10 mouse cellular contexts compared by ENCODE assay signal in the genomic region with DNA sequence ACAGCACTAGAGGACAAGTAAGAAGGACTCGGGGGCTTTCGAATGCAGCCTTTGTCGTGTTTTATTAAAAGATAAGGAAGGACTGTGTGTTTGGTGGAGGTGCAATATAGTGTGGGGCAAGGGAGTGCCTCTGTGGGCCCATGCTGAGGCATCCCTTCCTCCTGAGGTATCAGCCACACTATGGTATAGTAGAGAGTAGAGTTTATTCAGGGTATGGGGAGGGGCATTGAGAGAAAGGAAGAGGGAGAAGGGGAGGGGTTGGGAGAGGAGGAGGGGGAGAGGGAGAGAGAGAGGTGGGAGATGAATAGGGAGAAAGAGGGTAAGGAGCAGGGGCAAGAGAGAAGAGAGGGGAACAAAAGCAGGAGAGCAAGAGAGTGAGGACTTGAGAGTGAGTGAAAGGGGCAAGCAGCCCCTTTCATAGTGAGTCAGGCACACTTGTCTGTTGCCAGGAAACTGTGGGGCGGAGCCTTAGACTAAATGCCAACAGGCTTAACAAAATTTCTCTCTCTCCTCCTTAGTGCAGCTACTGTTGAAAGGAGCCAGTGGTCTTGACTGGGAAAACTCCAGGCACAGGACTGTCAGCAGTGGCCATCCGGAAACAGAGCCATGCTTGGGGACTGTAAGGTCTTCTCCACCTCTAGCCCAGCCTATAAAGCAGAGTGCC.
A peak's percentile ranks its signal among the peaks of the same experiment; 100 is the strongest.
DNase-seq lines count a peak whose midpoint lies in the region; ATAC-seq and TF ChIP-seq lines count a peak whose summit lies in the region.
"Had no signal": no experiment of that assay in that cellular context is flagged by ENCODE, and none has a peak within 500 bp of the region (broad histone marks: within the 10 kb centered on the region; RNA-seq: fewer than 3 reads in every experiment).

No protein-coding gene starts in this region.

- H3K9me3 ChIP-seq in heart, embryonic 14.5 days (ENCODE audit: control insufficient read depth, low read length), result 0 out of 2 replicates have a peak, but pooled peaks cover 4% of the 10 kb centered on the region
- H3K9me3 ChIP-seq in forebrain, postnatal 0 days (ENCODE audit: low read length), result no peaks in the 10 kb centered on the region
- H3K9me3 ChIP-seq in midbrain, embryonic 14.5 days (ENCODE audit: control insufficient read depth, low read length), result no peaks in the 10 kb centered on the region

- no peak for TF ChIP-seq CTCF in brain, embryonic 14.5 days (IDR thresholded peaks at IDR 0.05; ENCODE audit: borderline replicate concordance, extremely low read depth, insufficient read depth, insufficient read length)
- no peak for TF ChIP-seq CTCF in forebrain, postnatal 0 days (IDR thresholded peaks at IDR 0.05; ENCODE audit: low read depth)

- no peak for DNase-seq in heart, adult 9 months (ENCODE audit: low spot score in 2 of 2)
- DNase-seq in brain, embryonic 14.5 days (ENCODE audit: low read depth), result peak; percentile 92
- peak; percentile 68 for DNase-seq in forebrain, postnatal 0 days
- peak; percentile 65 for DNase-seq in midbrain, embryonic 14.5 days
- no peak for DNase-seq in frontal cortex, adult 2 months (ENCODE audit: extremely low spot score in 1 of 2, low spot score in 1 of 2)
- DNase-seq in cerebellum, adult 9-11 months, result no peak
- no peak for DNase-seq in thymus, postnatal 10 days (ENCODE audit: low spot score in 2 of 2)
- DNase-seq: kidney, adult 2 months had no signal

- H3K4me3 ChIP-seq in heart, embryonic 14.5 days (ENCODE audit: control insufficient read depth in 1 of 2, insufficient read depth in 1 of 2, low read depth in 1 of 2, low read length in 2 of 2), result no peak overlapping the region
- no peak overlapping the region for H3K4me3 ChIP-seq in forebrain, postnatal 0 days (ENCODE audit: low read depth, low read length)
- H3K4me3 ChIP-seq in midbrain, embryonic 14.5 days (replicated peaks; ENCODE audit: low read depth, low read length), result no peak overlapping the region

- H3K36me3 ChIP-seq in heart, embryonic 14.5 days (ENCODE audit: control insufficient read depth, insufficient read depth, low read length), result no peaks in the 10 kb centered on the region
- no peaks in the 10 kb centered on the region for H3K36me3 ChIP-seq in forebrain, postnatal 0 days (ENCODE audit: insufficient read depth)
- H3K36me3 ChIP-seq in midbrain, embryonic 14.5 days (ENCODE audit: control insufficient read depth, insufficient read depth, low read length), result no peaks in the 10 kb centered on the region

- H3K4me2 ChIP-seq in heart, embryonic 14.5 days (ENCODE audit: low read length), result 0 out of 2 replicates have a peak overlapping the region, but pooled peaks have one; percentile 1
- H3K4me2 ChIP-seq in forebrain, postnatal 0 days (ENCODE audit: low read depth), result peak overlapping the region; percentile 11; the same call in 1 of the 2 replicates
- H3K4me2 ChIP-seq in midbrain, embryonic 14.5 days (ENCODE audit: low read length), result peak overlapping the region; percentile 15; the same call in 1 of the 2 replicates

- peaks cover 12 to 26% of the 10 kb centered on the region in 2 experiments for H3K4me1 ChIP-seq in heart, embryonic 14.5 days (ENCODE audit: control insufficient read depth in 2 of 2, insufficient read depth in 2 of 2, low read length in 2 of 2)
- H3K4me1 ChIP-seq in forebrain, postnatal 0 days (ENCODE audit: insufficient read depth), result peaks cover 7% of the 10 kb centered on the region; the same call in 1 of the 2 replicates
- H3K4me1 ChIP-seq in midbrain, embryonic 14.5 days (ENCODE audit: control insufficient read depth, insufficient read depth, low read length), result peaks cover 16% of the 10 kb centered on the region

- TF ChIP-seq POLR2A in brain, embryonic 14.5 days (IDR thresholded peaks at IDR 0.05; ENCODE audit: borderline replicate concordance, extremely low read depth, insufficient read depth, insufficient read length, poor library complexity, severe bottlenecking), result no peak

- no peaks in the 10 kb centered on the region for H3K27me3 ChIP-seq in heart, embryonic 14.5 days (ENCODE audit: control insufficient read depth, insufficient read depth, low read length)
- H3K27me3 ChIP-seq in forebrain, postnatal 0 days (ENCODE audit: insufficient read depth, low read length), result no peaks in the 10 kb centered on the region
- H3K27me3 ChIP-seq in midbrain, embryonic 14.5 days (ENCODE audit: control insufficient read depth, insufficient read depth, low read length), result no peaks in the 10 kb centered on the region
- H3K27me3 ChIP-seq: CH12.LX had no signal

- H3K9ac ChIP-seq in heart, embryonic 14.5 days (ENCODE audit: low read length), result no peak overlapping the region
- H3K9ac ChIP-seq in forebrain, postnatal 0 days, result no peak overlapping the region
- H3K9ac ChIP-seq in midbrain, embryonic 14.5 days (replicated peaks; ENCODE audit: low read length), result no peak overlapping the region

- peak; percentile 64; the same call in 1 of the 2 replicates for ATAC-seq in heart, embryonic 14.5 days (ENCODE audit: insufficient number of reproducible peaks, insufficient read depth, low FRiP score, low read depth)
- ATAC-seq in forebrain, postnatal 0 days, result peak; percentile 83
- peak; percentile 64; the same call in 1 of the 2 replicates for ATAC-seq in midbrain, embryonic 14.5 days (ENCODE audit: low FRiP score, low TSS enrichment)

- H3K27ac ChIP-seq in heart, embryonic 14.5 days (replicated peaks in 1 of 2; ENCODE audit: control insufficient read depth in 1 of 2, insufficient read depth in 1 of 2, low read depth in 2 of 2, low read length in 2 of 2), result peak overlapping the region; percentile 39 to 68
- H3K27ac ChIP-seq in forebrain, postnatal 0 days (ENCODE audit: low read depth, low read length), result peak overlapping the region; percentile 15; the same call in 1 of the 2 replicates
- H3K27ac ChIP-seq in midbrain, embryonic 14.5 days (replicated peaks; ENCODE audit: low read depth, low read length), result peak overlapping the region; percentile 49

- WGBS in heart, embryonic 14.5 days, result 50% methylated on average over 5 of the region's 5 CpGs
- WGBS in forebrain, postnatal 0 days, result 22% methylated on average over 5 of the region's 5 CpGs
- 44% methylated on average over 5 of the region's 5 CpGs for WGBS in midbrain, embryonic 14.5 days

Comparison
In these comparisons a context has a peak if more than half of its experiments do, and no peak if none do; other contexts are left out.
1. DNase-seq: peak in brain, embryonic 14.5 days (single experiment), forebrain, postnatal 0 days (single experiment) and midbrain, embryonic 14.5 days (single experiment); none in heart, adult 9 months (0 of 2), frontal cortex, adult 2 months (0 of 2), cerebellum, adult 9-11 months (single experiment) and thymus, postnatal 10 days (0 of 2).
2. Peak in every context shown above with its lines, with median percentiles within 50 percentile points of each other: ATAC-seq, H3K27ac ChIP-seq and H3K4me2 ChIP-seq.